Mouse (Mus musculus): ENCODE measurements around the gene Gng10. TPM values are rescaled to one million over a fixed set of nuclear protein-coding genes. Genes with fewer than 3 reads are reported as not detected.

The Gng10 gene
- polyA plus RNA-seq, 1 experiment, result 13.0 TPM

GRCm38 (mm10) chr4:59009696-59010095, 25.2 kb upstream of the Gng10 start:
- no peak for DNase-seq (ENCODE audit: low read depth, low spot score)
- 65% methylated on average over 4 of the region's 4 CpGs for WGBS

GRCm38 (mm10) chr4:59011446-59011845, 23.4 kb upstream of the Gng10 start:
- DNase-seq (ENCODE audit: low read depth, low spot score), result no peak
- WGBS, result 77% methylated on average over 3 of the region's 3 CpGs

GRCm38 (mm10) chr4:59015181-59015580, 19.7 kb upstream of the Gng10 start:
- no peak for DNase-seq (ENCODE audit: low read depth, low spot score)
- WGBS, result 85% methylated on average over 3 of the region's 3 CpGs

GRCm38 (mm10) chr4:59016922-59017321, 18.0 kb upstream of the Gng10 start:
- no peak for DNase-seq (ENCODE audit: low read depth, low spot score)
- WGBS, result 73% methylated on average over 2 of the region's 2 CpGs

GRCm38 (mm10) chr4:59034325-59034917, 467 bp upstream of the Gng10 start:
- WGBS, result 82% methylated on average over 10 of the region's 10 CpGs
- DNase-seq (ENCODE audit: low read depth, low spot score), result no peak

GRCm38 (mm10) chr4:59035786-59036350, 980 bp downstream of the Gng10 start:
- no peak for DNase-seq (ENCODE audit: low read depth, low spot score)
- 66% methylated on average over 18 of the region's 18 CpGs for WGBS

GRCm38 (mm10) chr4:59036490-59037127, 1.7 kb downstream of the Gng10 start:
- DNase-seq (ENCODE audit: low read depth, low spot score), result peak; percentile 56
- 53% methylated on average over 13 of the region's 13 CpGs for WGBS

- DNase-seq (ENCODE audit: low read depth, low spot score), result no peak
- 87% methylated on average over 3 of the region's 3 CpGs for WGBS
Measured at GRCm38 (mm10) chr4:59037525-59037924, 2.6 kb downstream of the Gng10 start.

- 89% methylated on average over 11 of the region's 11 CpGs for WGBS
- DNase-seq (ENCODE audit: low read depth, low spot score), result no peak
Measured at GRCm38 (mm10) chr4:59040397-59041287, 5.8 kb downstream of the Gng10 start.

GRCm38 (mm10) chr4:59043074-59043473, 8.2 kb downstream of the Gng10 start:
- WGBS, result 94% methylated on average over 5 of the region's 5 CpGs
- no peak for DNase-seq (ENCODE audit: low read depth, low spot score)

GRCm38 (mm10) chr4:59043891-59044290, 9.0 kb downstream of the Gng10 start:
- DNase-seq (ENCODE audit: low read depth, low spot score), result no peak
- 38% methylated on average over 6 of the region's 6 CpGs for WGBS

GRCm38 (mm10) chr4:59047222-59047621, 12.3 kb downstream of the Gng10 start:
- DNase-seq (ENCODE audit: low read depth, low spot score), result no peak
- WGBS, result 56% methylated on average over 3 of the region's 3 CpGs

- WGBS, result 100% methylated on average over 1 of the region's 1 CpGs
- no peak for DNase-seq (ENCODE audit: low read depth, low spot score)
Measured at GRCm38 (mm10) chr4:59051081-59051480, 16.2 kb downstream of the Gng10 start.

GRCm38 (mm10) chr4:59057929-59058328, 23.0 kb downstream of the Gng10 start:
- WGBS, result 85% methylated on average over 3 of the region's 3 CpGs
- DNase-seq (ENCODE audit: low read depth, low spot score), result no peak

GRCm38 (mm10) chr4:59062526-59062925, 27.6 kb downstream of the Gng10 start:
- WGBS, result 81% methylated on average over 12 of the region's 12 CpGs
- no peak for DNase-seq (ENCODE audit: low read depth, low spot score)

GRCm38 (mm10) chr4:59069276-59069675, 34.4 kb downstream of the Gng10 start:
- no peak for DNase-seq (ENCODE audit: low read depth, low spot score)
- 60% methylated on average over 3 of the region's 3 CpGs for WGBS

- no peak for DNase-seq (ENCODE audit: low read depth, low spot score)
- WGBS, result 60% methylated on average over 2 of the region's 2 CpGs
Measured at GRCm38 (mm10) chr4:59083430-59083829, 48.5 kb downstream of the Gng10 start.

- no peak for DNase-seq (ENCODE audit: low read depth, low spot score)
- WGBS, result 53% methylated on average over 1 of the region's 1 CpGs
Measured at GRCm38 (mm10) chr4:59089391-59089790, 54.5 kb downstream of the Gng10 start.
